Mouse (Mus musculus) forebrain, embryonic 11.5 days (tissue): ENCODE measurements around the gene Ggn. TPM values are rescaled to one million over a fixed set of nuclear protein-coding genes. Genes with fewer than 3 reads are reported as not detected.

Source experiments
- ATAC-seq: fragments of 200-750 bp; cut with Nextera tagmentation; replicated peaks from 2 replicates; pipeline ENCODE4 v1.8.0; 2017; ENCODE audit warnings: moderate TSS enrichment; ENCODE audit not compliant: low FRiP score
- DNase-seq: peaks from one replicate; pipeline ENCODE4 v3.0.0-alpha.2; 2017; ENCODE audit warnings: low spot score
- H3K27ac ChIP-seq: fragments of 300-500 bp; sonication (generic); 2 replicates; pipeline ENCODE4 v1.5.1; 2014; ENCODE audit warnings: low read depth, low read length
- H3K27me3 ChIP-seq: fragments of 300-500 bp; sonication (generic); 2 replicates; pipeline ENCODE4 v1.6.1; 2014; ENCODE audit warnings: mild to moderate bottlenecking, low read length, mixed read lengths; ENCODE audit not compliant: control insufficient read depth, insufficient read depth
- H3K36me3 ChIP-seq: fragments of 300-500 bp; sonication (generic); 2 replicates; pipeline ENCODE4 v1.6.1; 2014; ENCODE audit warnings: mild to moderate bottlenecking, low read length, moderate library complexity, mixed read lengths; ENCODE audit not compliant: control insufficient read depth, insufficient read depth
- H3K4me1 ChIP-seq: fragments of 300-500 bp; sonication (generic); replicated peaks from 2 replicates; pipeline ENCODE4 v1.6.1; 2014; ENCODE audit warnings: low read length, mixed read lengths; ENCODE audit not compliant: control insufficient read depth, insufficient read depth
- H3K4me2 ChIP-seq: fragments of 300-500 bp; sonication (generic); 2 replicates; pipeline ENCODE4 v1.6.1; 2014; ENCODE audit warnings: low read depth, mild to moderate bottlenecking, low read length, moderate library complexity, mixed read lengths; ENCODE audit not compliant: severe bottlenecking
- H3K4me3 ChIP-seq: fragments of 300-500 bp; sonication (generic); 2 replicates; pipeline ENCODE4 v1.5.1; 2014; ENCODE audit warnings: low read depth, low read length
- H3K9ac ChIP-seq: fragments of 300-500 bp; sonication (generic); 2 replicates; pipeline ENCODE4 v1.6.1; 2014; ENCODE audit warnings: low read length
- H3K9me3 ChIP-seq: fragments of 300-500 bp; sonication (generic); 2 replicates; pipeline ENCODE4 v1.6.1; 2016; ENCODE audit warnings: low read length, mixed read lengths; ENCODE audit not compliant: control insufficient read depth
- WGBS: fragments of 180-500 bp; shearing (Covaris S2); extraction: QIAGEN DNeasy Blood & Tissue Kit; methylation state at CpG from one replicate; pipeline ENCODE4 v1.1.7; 2014; 5-methylcytosine and 5-hydroxymethylcytosine counted together
- polyA plus RNA-seq: library from polyadenylated mRNA; unstranded; fragments of >200 nt; fragmentation: Nextera tagmentation; extraction: Ambion mirVana; gene quantifications from 2 replicates; pipeline ENCODE4 v1.2.1, GENCODE M21; 2014

Gene Ggn
- polyA plus RNA-seq, 1 experiment from 2014 or later = 0.53 TPM

DNA sequence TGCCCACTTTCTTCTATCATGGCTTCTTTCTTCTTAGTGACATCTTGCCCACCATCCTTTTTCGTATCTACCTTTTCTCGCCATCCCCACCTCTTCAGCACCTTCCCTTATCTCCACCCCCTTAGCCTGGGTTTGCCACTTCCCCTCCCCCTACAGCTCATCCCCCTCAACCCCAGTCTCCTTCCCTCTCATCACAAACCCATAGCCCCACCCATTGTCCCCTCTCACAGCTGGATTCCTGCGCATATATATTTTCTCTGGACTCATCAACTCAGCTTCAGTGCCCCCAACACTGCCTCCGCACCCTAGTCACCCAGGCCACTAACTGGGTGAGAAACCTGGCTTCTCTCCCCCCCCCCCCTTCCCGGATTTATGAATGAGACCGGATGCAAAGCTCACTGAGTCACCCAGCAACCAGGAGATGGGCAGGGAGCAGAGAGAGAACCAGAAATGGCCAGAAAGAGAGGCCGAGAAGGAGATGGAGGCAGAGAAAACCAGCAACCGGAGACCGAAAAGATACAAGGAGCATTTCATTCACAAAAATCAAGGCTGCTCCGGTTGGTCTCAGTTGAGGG is 1.8 kb upstream of the Ggn start:
- Histone ChIP-seq H3K9me3 (no peaks in the 10 kb centered on the region), H3K27me3 (peaks cover 27% of the 10 kb centered on the region), H3K4me1 (peaks cover 29% of the 10 kb centered on the region), H3K36me3 (no peaks in the 10 kb centered on the region), H3K4me3 (peak overlapping the region; percentile 70), H3K27ac (peak overlapping the region; percentile 77; the same call in 1 of the 2 replicates), H3K9ac (peak overlapping the region; percentile 65), H3K4me2 (peak overlapping the region; percentile 79)
- DNase-seq = no peak
- no peak for ATAC-seq
- under 1% methylated on average over 10 of the region's 10 CpGs for WGBS

DNA sequence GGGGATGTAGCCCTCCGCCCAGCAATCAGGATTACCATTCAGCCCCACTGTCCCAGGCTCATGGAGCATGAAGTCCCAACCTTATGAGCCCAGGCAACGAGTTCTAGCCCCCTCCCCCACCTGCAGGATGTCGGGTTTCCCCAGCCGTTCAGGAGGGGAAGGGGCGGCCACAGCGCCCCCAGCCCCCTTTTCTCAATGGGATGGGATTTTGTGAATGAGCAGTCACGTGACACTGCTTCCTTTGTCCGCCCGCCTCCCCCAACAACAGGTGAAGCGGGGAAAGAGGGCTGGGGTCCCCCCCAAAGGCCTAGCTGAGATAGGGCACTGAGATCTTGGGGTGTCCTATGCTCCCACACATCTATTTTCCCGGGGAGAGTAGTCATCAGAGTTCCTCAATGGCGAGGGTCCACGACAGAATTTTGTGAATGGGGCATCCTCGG is 1.2 kb upstream of the Ggn start:
- WGBS = 0% methylated on average over 14 of the region's 14 CpGs
- Histone ChIP-seq H3K27ac (peak overlapping the region; percentile 77; the same call in 1 of the 2 replicates), H3K4me3 (peak overlapping the region; percentile 70), H3K9ac (peak overlapping the region; percentile 65), H3K27me3 (peaks cover 31% of the 10 kb centered on the region), H3K36me3 (no peaks in the 10 kb centered on the region; the same call in 1 of the 2 replicates), H3K9me3 (no peaks in the 10 kb centered on the region), H3K4me2 (peak overlapping the region; percentile 79), H3K4me1 (peaks cover 29% of the 10 kb centered on the region)
- DNase-seq (peak; percentile 86), ATAC-seq (peak; percentile 31; the same call in 1 of the 2 replicates)

DNA sequence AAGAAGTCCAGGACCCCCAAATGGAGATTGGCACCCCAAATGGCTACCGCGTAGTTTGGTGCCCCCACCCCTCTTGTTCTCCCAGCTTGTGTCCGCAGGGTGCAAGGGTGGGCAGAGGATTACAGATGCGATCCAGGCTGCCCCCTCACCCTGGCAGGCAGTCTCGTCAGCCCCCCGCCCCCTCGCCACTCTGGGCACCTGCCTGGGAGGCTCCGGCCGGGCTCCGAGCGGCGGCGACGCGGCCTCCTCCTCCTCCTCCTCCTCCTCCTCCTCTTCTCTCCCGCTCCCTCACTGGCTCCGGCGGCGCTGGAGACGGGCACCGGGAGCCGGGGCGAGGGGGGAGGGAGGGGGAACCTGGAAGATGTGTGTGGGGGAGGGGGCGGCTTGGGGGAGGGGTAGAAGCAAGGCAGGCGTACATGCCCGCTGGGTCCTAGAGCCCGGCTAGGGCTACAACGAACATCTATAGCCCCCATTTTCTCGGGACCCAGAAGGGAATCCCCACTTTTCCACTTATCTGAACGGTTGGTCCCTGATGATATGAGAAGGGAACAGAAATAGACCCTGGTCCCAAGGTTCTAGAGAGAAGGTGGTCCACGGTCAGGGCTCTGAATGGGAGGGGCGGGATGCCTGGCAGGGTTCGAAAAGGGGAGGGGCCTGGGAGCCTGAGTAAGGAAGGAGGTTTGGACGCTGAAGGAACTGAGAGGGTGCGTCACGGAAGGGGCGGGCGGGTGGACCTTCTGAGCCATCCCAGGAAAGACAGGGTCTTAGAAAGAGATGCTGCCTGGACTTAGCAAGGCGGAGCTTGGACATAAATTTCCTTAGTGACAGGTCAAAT is 562 bp upstream of the Ggn start:
- WGBS = 1% methylated on average over 32 of the region's 39 CpGs
- Histone ChIP-seq H3K4me2 (peak overlapping the region; percentile 79), H3K27ac (peak overlapping the region; percentile 77; the same call in 1 of the 2 replicates), H3K4me1 (peaks cover 29% of the 10 kb centered on the region), H3K9ac (peak overlapping the region; percentile 65), H3K27me3 (peaks cover 31% of the 10 kb centered on the region), H3K36me3 (no peaks in the 10 kb centered on the region; the same call in 1 of the 2 replicates), H3K9me3 (no peaks in the 10 kb centered on the region), H3K4me3 (peak overlapping the region; percentile 70)
- DNase-seq (peak; percentile 93), ATAC-seq (peak; percentile 84)

DNA sequence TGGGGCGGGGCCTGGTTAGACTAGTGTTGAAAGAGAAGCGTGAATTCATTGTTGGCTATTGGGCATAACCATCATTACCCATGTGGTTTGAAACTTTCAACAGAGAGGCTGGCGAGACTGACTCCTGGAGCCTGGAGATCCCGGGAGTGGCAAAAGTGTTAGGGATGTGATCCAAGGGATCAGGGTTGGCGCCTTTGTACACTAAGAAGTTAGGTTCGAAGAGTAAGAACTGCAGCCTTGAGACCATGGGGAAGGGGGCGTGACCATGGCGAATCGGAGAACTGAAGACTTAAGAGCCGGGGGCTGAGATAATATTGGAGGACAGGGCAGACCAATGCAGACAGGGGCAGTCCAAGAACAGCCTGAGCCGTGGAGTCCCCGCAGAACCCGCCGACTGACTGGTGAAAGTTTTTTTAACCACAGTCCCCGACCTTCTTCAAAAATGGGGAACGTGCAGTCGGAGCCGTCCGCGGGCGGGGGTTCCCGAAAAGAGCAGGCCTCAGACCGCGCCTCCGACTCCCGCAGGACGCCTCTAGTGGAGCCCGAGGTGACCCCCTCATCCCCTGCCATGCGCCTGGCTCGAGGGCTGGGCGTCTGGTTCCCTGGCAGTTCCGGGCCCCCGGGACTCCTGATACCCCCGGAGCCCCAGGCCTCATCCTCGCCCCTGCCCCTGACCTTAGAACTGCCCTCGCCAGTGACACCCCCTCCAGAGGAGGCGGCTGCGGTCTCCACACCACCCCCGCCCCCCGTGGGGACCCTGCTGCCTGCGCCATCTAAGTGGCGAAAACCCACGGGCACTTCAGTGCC is 948 bp downstream of the Ggn start:
- peaks cover 31% of the 10 kb centered on the region for H3K27me3 ChIP-seq
- H3K4me1 ChIP-seq = peaks cover 29% of the 10 kb centered on the region
- DNase-seq = peak; percentile 63

DNA sequence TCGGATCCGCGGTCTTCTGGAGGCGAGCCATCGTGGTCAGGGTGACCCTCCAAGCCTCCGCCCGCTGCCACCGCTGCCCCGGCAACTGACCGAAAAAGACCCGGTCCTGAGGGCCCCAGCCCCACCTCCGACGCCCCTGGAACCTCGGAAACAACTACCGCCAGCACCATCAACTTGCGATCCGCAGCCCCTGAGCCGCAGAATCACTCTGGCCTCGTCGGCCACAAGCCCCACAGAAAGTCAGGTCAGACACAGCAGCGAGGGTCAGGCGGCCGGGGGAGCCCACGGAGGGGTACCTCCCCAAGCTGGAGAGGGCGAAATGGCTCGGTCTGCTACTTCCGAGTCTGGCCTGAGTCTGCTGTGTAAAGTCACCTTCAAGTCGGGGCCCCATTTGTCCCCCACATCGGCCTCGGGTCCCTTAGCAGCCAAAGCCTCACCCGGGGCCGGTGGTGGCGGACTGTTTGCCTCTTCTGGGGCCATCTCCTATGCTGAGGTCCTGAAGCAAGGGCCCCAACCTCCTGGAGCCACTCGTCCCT is 1.6 kb downstream of the Ggn start:
- Histone ChIP-seq H3K4me3 (peak overlapping the region; percentile 70), H3K27me3 (peaks cover 31% of the 10 kb centered on the region), H3K4me2 (peak overlapping the region; percentile 79), H3K4me1 (peaks cover 29% of the 10 kb centered on the region), H3K27ac (no peak overlapping the region), H3K9me3 (no peaks in the 10 kb centered on the region), H3K36me3 (no peaks in the 10 kb centered on the region; the same call in 1 of the 2 replicates), H3K9ac (peak overlapping the region; percentile 41)
- WGBS = 5% methylated on average over 34 of the region's 34 CpGs
- DNase-seq = no peak
- ATAC-seq = no peak

More for the DNA sequence above, 948 bp downstream of the Ggn start:
- Histone ChIP-seq H3K36me3 (no peaks in the 10 kb centered on the region; the same call in 1 of the 2 replicates), H3K4me2 (peak overlapping the region; percentile 79), H3K27ac (no peak overlapping the region), H3K9ac (peak overlapping the region; percentile 65), H3K4me3 (peak overlapping the region; percentile 70), H3K9me3 (no peaks in the 10 kb centered on the region)
- WGBS = 2% methylated on average over 43 of the region's 43 CpGs
- ATAC-seq = no peak

DNA sequence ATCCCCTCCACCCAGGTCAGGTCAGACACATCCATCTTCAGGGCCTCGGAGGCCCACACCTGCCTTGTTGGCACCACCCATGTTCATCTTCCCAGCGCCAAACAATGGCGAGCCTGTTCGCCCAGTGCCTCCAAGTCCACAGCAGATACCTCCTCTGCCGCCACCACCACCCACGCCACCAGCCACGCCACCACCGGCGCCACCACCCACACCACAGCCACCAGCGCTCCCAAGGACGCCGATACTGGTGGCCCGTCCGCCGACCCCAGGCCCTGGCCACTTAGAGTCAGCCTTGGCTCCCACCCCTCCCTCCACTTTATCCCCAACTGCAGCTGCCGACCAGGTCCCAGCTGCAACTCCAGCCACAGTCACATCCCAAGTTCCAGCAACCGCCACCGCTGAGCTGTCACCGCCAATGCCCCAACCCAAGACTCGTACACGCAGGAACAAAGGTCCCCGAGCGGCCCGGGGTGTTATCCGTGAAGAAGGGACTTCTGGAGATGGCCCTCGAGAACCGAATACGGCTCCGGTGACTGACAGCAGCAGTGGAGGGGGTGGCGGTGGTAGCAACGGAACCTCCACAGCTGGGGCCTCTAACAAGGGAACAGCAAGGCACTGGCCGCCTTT is 2.5 kb downstream of the Ggn start:
- DNase-seq (no peak), ATAC-seq (no peak)
- H3K36me3 ChIP-seq = no peaks in the 10 kb centered on the region; the same call in 1 of the 2 replicates
- no peaks in the 10 kb centered on the region for H3K9me3 ChIP-seq
- H3K27me3 ChIP-seq = peaks cover 31% of the 10 kb centered on the region
- no peak overlapping the region for H3K4me2 ChIP-seq
- H3K9ac ChIP-seq = no peak overlapping the region
- peaks cover 29% of the 10 kb centered on the region for H3K4me1 ChIP-seq
- H3K4me3 ChIP-seq = no peak overlapping the region
- 31% methylated on average over 31 of the region's 32 CpGs for WGBS
- no peak overlapping the region for H3K27ac ChIP-seq

DNA sequence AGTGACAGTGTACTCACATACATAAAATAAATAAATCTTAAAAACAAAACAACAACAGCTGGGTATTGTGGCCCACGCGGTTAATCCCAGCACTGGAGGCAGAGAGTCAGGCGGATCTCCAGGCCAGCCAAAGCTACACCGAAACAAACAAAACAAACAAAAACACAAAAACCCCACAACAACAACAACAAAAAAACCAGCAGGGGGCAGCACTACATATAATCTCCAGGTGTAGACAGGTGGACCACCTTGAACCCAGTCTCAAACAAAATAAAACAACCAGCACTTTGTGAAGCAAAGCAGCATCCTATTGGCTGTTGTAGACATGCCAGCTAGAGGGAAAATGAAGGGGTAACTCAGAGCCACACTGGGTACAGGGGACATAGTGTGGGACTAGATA is 8.1 kb downstream of the Ggn start:
- H3K4me2 ChIP-seq = no peak overlapping the region
- no peak overlapping the region for H3K27ac ChIP-seq
- no peaks in the 10 kb centered on the region; the same call in 1 of the 2 replicates for H3K36me3 ChIP-seq
- no peak for DNase-seq
- 91% methylated on average over 4 of the region's 4 CpGs for WGBS
- peaks cover 5% of the 10 kb centered on the region for H3K27me3 ChIP-seq
- no peak overlapping the region for H3K4me3 ChIP-seq
- H3K9me3 ChIP-seq = no peaks in the 10 kb centered on the region
- ATAC-seq = no peak
- peaks cover 8% of the 10 kb centered on the region for H3K4me1 ChIP-seq
- H3K9ac ChIP-seq = no peak overlapping the region
